Mouse (Mus musculus): ENCODE measurements around the gene Car9.
"Not testable (repeated sequence)": the region's sequence is repeated elsewhere in the genome, so short reads cannot be mapped to it uniquely, and the experiment has no call there.

Gene Car9

DNA sequence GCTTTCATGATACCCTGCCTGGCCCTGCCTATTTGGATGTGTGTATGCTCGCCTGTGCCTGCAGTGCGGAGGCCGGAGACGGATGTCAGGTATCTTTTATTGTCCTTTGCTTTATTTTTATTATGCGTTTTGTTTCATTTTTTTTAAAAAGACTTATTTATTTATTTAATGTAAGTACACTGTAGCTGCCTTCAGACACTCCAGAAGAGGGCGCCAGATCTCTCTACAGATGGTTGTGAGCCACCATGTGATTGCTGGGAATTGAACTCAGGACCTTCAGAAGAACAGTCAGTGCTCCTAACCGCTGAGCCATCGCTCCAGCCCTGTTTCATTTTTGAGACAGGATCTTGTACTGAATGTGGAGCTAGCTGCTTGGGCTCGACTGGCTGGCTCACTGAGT is 21.7 kb downstream of the Car9 start:
- no peak for DNase-seq (ENCODE audit: low read depth, low spot score)

DNA sequence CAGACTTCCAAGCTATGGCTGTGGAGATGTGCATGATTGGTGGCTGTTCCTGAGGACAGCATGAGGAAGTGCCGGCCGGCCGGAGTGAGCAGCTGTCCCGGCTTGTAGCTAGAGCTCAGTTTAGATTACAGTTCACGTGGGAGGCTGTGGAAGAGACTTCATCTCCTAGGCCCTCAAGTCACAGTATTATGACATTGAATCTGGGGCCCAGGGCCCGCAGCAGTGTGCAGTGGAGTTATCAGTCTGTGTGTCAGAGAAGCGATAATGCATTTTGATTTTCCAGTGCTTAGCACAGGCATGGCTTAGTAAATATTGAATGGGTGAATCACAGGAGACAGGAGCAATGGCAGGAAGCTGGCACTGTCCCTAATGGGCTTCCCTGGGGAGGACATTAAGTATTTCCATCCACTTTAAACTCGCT is 23.3 kb downstream of the Car9 start:
- no peak for DNase-seq (ENCODE audit: low read depth, low spot score)

DNA sequence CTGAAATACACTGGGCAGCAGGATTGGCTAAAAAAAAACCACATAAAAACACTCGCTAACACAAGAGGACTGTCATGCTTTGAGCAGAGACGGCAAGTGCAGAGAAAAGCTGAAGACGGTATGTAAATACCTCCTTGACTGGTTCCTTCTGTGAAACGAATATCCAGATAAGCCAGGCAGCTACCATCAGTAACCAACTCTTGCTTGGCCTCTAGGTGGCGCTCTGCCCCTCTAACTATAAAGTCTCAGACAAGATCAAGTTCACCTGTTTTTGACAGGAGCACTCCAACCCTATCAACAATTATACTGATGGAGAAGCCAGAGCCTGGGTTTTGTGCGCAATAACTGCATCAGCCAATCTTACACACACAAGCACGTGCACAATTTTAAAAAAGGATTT is 23.8 kb downstream of the Car9 start:
- peak; percentile 74 for DNase-seq (ENCODE audit: low read depth, low spot score)

DNA sequence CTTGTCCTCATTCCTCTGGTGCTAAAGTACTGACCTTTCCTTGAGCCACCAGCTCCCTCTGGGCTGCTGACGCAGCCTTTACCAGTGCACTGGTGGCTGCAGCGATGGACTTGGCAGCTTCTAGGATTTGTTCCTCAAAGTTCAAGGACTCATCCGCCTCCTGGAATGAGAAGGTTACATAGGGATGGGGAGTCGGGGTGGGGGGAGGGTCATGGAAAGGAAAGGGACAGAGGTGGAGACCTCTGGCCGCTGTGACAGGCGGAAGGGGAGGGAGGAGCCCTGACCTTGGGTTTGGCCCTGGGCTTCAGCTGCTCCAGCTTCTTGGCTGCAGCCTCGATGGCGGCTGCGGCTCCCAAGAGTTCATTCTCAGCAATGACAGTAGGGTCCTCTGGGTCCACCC is 26.5 kb downstream of the Car9 start:
- DNase-seq (ENCODE audit: low read depth, low spot score), result no peak

DNA sequence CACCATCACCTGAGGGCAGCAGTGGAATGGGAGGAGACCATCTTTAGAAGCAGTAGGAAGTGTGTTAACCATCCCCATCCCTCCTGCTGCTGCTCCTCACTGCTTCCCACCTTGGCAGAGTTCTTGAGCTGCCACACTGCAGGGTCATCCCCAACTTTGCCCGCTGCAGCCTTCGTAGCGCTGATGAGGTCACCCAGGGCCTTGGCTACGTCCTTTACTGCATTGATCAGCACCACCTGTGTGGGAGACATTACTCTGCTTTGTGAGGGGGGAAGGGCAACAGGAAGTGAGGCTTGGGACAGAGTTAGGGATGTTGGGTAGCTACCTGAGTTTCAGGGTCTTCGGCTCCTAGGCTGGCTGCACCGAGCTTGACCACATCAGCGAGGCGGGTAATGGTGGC is 28.9 kb downstream of the Car9 start:
- DNase-seq (ENCODE audit: low read depth, low spot score), result no peak

DNA sequence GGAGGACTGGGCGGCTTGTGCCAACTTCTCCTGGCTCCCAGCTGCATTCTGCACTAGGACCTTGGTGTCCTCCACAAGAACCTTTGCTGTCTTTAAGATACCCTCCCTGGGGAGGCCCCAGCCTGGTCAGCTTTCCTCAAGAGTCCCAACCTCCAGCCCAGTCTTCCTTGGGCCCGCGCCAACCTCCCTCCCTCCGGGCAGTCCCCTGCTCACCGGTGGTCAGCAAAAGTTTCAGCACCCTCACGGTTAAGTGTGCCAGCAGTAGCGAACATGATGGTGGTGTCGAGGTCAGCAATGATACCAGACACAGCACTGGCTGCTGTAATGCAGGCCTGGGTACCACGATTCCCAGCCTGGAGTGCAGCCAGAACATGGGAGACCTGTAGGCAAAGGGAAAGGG is 29.3 kb downstream of the Car9 start:
- no peak for DNase-seq (ENCODE audit: low read depth, low spot score)

DNA sequence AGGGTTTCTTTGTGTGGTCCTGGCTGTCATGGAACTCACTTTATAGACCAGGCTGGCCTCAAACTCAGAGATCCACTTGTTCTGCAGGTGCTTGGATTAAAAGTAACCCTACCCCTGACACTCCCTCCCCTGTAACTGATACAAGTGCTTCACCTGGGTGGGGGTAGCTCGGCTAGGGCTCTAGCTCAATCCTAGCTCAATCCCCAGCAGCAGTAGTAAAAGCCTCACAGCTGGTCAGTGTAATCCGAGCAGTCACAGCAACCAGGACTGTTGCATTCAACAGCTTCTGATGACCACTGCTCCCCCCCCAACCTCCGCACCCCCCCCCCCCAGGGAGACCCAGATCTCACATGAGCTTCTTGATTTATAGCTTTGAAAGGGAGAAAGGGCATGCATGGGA is 35.3 kb downstream of the Car9 start:
- DNase-seq (ENCODE audit: low read depth, low spot score), result no peak

DNA sequence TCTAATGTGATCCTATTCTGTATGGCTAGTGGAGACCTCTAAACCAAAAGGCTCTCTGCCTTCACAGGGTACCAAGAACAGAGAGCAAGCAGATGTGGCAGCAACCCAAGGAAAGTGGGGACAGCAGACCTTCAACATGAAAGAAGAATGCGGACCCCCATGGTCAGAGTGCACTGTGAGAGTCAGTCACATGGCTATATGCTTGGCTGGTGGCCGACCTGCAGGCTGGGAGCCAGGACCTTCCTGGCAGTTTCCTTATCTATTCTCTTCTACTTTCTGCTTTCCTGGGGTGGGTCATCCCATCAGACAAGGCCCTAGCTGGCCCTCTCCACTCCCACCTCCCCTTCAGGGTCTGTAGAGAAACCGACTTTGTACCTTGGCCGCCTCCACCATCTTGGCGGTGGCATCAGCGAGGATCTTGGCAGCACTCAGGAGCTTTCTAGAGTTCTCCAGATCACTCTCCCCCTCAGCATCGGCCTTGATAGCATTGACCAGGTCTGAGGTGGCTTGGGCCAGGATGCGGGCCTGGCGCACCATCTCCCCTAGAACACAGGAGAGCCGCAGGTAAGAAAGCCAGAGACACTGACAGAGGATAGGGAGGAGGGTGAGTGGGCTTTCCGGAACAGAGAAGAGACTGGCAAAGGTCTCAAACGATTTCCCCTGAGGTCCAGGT is 39.7 kb downstream of the Car9 start:
- DNase-seq (ENCODE audit: low read depth, low spot score), result no peak

DNA sequence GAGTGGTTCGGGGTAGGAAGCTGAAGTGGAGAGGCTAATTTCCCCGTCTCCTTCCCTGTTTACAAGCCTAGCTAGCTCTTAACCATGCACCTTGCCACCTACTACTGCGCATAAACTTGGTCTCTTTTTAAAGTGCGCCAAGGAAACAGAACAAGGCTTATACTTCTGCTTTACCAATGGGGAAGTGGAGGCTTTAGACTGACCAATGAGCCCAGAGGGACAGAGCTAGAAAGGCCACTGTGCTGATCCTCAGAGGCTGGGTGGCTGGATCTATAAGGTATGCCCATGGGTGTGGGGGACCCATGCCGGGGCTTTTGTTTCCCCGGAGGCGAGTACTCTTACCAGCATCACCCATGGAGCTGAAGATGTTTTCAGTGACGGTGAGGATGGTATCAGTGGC is 40.4 kb downstream of the Car9 start:
- no peak for DNase-seq (ENCODE audit: low read depth, low spot score)

DNA sequence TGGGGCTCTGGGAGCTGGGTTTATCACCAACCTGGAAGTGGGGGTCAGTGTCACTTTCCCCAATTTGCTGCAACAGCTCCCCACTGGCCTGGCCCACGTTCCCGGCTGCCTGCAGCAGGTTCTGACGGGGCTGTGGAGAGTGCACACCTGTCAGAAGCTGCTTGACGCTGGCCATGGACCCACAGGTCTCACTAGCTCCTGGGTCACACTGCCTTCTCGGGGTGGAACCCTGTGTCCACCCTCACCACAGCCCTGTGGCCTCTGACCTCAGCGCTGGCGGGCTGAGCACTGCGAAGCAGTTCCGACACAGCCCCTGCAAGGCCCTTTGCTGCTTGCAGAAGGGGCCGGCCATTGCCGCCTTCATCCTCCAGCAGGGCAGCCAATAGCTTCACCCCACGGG is 42.3 kb downstream of the Car9 start:
- no peak for DNase-seq (ENCODE audit: low read depth, low spot score)

DNA sequence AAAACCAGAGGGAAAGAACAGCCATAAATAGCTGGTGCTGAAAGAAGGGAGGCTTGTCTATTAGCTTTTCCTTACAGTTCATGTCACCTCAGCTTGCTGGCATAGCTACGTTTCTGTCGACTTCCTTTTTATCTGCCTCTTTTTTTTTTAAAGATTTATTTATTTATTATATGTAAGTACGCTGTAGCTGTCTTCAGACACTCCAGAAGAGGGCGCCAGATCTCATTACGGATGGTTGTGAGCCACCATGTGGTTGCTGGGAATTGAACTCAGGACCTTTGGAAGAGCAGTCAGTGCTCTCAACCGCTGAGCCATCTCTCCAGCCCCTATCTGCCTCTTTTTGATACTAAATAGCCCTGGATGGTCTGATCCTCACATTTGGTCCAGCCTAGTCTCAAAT is 45.1 kb downstream of the Car9 start:
- DNase-seq (ENCODE audit: low read depth, low spot score), result not testable (repeated sequence)

DNA sequence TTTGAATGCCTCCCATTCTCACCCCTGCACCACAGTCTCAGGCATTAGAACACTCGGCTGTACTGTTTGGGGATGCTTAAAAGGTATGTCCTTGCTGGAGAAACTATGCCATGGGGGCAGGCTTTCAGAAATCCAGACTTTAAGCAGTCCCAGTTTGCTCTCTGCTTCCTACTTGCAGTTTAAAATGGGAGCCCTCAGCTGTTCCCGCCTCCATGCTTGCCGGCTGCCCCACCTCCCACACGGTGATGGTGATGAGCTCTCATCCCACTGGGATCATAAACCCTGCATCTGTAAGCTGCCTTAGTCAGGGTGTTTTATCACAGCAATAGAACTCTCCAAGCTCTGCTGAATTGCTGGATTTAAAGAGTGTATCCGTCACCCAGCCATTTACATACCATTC is 45.7 kb downstream of the Car9 start:
- DNase-seq (ENCODE audit: low read depth, low spot score), result no peak

DNA sequence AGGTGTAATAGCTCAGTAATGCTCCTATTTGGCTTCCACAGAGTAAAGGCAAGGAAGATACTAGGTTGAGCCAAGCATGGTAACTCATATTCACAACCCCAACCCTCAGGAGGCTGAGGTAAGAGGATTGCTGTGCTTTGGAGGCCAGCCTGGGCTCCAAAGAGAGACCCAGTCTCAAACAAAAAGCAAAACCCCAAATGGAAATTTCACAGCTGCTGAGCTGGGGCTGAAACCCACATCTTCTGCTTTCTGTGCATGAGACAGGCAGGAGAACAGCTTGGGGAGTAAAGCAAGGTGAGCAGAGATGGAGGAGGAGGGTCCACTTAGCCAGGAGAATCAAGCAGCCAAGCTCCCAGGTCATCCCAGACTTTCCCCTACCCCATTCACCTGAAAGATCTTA is 47.1 kb downstream of the Car9 start:
- DNase-seq (ENCODE audit: low read depth, low spot score), result no peak

DNA sequence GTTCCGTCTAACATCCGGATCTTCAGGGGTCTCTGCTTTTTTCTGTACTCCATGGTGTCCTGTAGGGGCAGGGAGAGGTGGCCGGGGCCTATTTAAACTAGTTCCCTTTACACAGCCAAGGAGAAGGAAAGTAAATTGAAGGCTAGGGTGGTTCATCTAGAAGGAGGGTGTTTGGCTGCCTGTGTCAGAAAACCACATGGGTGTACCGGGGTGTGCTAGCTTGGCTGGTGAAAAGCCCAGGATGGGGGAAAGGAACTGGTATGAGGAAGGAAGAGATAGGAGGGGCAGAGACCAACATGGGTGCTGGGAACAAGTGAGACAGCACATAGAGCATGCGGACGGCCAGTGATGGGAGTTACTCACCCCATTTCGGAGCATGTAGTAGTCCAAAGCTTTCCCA is 49.2 kb downstream of the Car9 start:
- no peak for DNase-seq (ENCODE audit: low read depth, low spot score)

DNA sequence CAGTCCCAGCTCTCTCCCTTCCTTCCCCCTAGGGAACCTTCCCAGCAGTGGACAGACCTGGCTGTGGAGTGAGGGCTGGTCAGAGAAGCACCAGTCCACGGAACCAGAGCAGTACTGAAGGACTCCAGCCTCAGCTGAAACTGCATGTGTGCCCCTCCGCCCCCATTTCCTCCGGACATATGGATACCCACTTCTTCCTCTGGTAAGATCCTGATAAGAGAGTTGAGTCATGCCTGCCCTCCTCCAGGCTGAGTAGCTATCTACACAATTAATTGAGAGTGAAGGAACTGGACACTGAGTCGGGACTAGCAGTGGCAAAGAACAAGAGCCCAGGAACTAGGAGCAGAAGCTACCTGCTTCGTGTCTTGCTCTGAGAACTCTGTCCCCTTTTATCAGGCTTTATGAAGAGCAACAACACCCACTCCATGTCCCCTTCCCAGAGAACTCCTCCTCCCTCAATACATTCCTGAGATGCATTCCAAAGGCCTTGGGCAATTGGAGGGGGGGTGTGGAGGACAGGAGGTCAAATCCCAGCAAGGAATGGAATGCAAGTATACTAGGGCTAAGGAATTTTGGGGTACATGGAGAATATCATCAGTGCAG is 51.4 kb downstream of the Car9 start:
- peak; percentile 49 for DNase-seq (ENCODE audit: low read depth, low spot score)

DNA sequence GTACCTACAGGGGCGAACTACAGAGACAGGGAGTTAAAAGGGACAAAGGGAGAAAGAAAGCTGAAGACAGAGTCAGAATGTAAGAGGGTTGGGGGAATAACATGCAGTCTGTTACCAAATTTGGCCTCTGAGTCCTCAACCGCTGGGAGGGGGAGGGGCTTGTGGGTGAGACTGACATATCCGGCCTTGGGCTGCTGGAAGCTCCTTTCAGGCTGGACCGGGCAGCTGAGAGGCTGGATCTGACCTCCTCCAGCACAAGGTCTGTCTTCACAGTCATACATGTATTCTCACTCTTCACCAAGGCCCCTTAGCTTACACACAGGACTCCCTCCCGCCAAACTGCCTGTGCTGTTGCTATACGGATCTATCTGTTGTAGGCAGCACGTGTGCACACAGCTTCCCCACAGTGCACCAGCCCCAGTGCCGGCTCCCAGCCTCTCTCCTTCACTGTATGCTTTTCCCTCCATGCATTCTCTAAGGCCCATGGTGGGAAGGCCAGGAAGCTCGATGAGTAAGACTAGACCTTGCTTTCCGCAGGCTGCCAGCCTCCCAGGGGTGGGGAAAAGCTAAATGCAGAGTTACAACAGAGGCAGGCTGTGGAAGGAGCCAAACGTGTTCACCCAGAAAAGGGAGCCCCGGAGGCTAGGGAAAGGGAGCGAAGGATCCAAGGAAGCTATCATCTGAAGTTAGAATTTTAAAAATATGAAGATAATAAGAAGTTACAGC is 52.0 kb downstream of the Car9 start:
- peak; percentile 34 for DNase-seq (ENCODE audit: low read depth, low spot score)

DNA sequence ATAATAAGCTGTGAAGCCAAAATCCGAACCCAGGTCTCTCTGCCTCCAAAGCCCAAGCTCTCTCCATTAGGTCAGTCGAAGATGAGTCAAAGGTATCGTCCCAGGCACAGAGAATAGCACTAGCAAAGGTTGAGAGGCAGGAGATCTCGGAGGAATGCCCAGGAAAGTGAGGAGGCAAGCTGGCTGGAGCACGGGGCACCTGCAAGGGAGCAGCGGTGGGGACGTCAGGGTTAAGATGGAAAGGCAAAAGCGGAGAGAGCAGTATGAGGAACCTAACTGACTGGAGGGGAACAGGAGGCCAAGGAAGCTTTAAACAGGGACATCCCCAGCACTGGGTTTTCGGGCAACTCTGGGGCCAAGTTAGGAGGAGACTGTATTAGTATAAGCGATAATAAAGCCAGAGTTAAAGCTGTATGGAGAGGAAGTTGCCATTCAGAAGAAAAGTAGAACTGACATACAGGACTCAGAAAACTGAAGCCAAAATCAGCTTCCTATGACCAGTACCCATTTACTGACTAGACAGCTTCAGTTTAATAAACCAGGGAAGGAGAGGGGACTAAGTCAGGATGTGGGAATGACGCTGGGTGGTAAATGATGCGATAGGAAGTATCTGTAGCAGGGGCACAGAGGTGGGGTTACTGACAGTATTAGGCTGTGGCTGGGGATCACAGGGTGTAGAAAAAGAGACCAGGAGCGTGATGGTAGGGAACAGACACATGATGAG is 52.9 kb downstream of the Car9 start:
- DNase-seq (ENCODE audit: low read depth, low spot score), result no peak

DNA sequence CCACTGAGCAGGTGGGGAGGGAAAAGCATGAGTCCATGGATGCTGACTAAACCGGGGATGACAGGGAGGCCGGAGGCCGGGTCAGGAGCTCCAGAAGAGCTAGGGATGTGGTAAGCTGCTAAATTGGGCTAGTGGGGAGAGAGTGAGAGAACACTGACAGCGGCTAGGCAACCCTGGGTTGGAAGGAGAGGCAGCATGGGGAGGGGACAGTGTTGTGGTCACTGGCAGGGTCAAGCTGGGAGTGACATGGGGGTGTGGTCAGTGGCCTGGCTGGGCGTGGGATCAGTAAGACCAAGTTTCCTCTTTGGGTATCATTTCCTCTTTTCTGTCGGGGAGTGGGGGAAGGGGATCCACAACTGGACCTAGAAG is 53.5 kb downstream of the Car9 start:
- no peak for DNase-seq (ENCODE audit: low read depth, low spot score)

DNA sequence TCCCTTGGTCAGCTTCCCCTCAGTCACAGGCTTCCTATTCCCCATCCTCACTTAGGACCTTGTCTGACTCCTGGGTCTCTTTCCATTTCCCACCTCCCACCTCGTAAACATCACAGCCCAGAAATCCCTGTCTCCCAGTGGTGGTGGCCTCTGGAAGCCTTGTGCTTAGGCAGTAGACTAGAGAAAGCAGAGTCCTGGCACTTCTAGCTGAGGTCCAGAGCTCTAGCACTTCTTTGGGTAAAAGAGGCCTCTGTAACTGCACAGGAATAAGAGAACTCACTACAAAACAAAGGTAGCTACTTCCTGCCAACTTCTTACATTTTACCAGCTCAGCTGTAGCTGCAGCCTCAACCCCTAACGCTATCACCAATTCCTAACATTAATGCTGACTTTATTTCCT is 54.2 kb downstream of the Car9 start:
- no peak for DNase-seq (ENCODE audit: low read depth, low spot score)

DNA sequence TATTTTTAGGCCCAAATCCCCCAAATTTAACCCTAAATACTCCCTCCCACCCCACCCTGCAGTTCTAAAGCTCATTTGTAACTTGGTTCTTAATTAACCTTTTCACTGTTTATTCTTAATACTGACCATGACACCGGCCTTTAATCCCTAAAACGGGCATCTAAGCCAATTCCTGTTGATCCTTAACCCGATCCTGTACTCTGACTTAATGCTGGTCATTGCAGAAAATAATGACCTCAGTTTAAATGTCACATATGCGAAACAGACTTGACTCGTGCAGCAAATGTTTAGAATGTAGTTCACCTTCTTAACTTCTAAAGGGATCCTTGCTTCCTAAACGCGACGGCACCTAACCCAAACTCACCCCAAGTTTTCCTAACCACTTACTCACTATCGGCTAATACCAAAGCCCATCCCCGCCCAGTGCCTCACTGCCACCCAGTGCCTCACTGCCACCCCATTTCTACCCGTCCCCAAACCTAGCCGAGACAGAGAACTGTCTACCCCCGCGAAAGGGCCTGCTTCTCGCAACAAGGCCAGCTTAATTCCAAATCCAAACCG is 54.8 kb downstream of the Car9 start:
- no peak for DNase-seq (ENCODE audit: low read depth, low spot score)

DNA sequence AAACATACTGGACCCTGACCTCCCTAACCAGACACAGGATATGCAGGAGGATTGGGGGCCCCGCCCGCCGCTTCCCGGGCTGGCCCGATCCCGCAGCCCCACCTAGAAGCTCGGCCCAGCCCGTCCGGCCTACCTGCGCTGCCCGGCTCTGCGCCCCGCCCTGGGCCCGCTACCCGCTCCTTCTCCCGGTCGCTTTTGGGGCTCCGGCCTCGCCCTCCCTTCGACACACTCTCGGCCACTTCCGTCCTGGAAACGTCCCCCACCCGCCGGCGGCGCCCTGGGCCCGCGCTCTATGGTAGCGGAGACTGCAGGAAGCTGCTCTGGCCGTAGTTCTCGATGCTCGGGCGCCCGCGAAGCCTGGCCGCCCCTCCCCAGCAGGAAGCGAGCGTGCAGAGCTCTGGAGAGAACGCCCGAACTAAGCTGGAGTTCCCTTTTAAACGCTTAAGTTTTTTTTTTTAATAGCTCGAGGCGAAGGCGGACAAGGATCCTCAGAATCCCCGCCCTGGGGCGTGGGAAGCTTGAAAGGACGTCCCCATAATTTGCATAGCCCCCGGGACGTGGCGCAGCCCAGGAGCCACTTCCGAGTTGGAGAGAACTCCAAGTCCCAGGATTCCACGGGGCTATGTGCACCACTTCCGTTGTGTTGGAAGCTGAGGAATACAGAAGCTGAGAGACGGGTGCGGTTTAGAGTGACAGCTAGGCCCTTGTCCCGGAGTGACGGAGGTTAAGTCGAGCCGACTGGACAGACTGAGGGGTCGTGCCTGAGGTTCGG is 55.4 kb downstream of the Car9 start, which contains the start of the genes Creb3 and Tln1:
Creb3 (plus strand) TSS at position 336 of the 772 bp plus-strand sequence.
Tln1 (minus strand) TSS at position 695 of the 772 bp plus-strand sequence.
- peak; percentile 94 for DNase-seq (ENCODE audit: low read depth, low spot score)
